Mouse (Mus musculus) heart, embryonic 13.5 days (tissue): ENCODE results near the gene Kcnk12. TPM values are rescaled to one million over a fixed set of nuclear protein-coding genes. Genes with fewer than 3 reads are reported as not detected.

ENCODE experiments used
- ATAC-seq: fragments of 200-750 bp; cut with Nextera tagmentation; 2 replicates; pipeline ENCODE4 v1.8.0; 2017; ENCODE audit warnings: moderate TSS enrichment; ENCODE audit not compliant: insufficient number of reproducible peaks, low FRiP score, low TSS enrichment; ENCODE audit errors: extremely low read depth
- H3K27ac ChIP-seq: fragments of 300-500 bp; sonication (generic); replicated peaks from 2 replicates; pipeline ENCODE4 v1.5.1; 2015; ENCODE audit warnings: moderate library complexity, mild to moderate bottlenecking, inconsistent platforms
- H3K27me3 ChIP-seq: fragments of 300-500 bp; sonication (generic); replicated peaks from 2 replicates; pipeline ENCODE4 v1.6.1; 2015; ENCODE audit warnings: mild to moderate bottlenecking, inconsistent platforms
- H3K36me3 ChIP-seq: fragments of 300-500 bp; sonication (generic); 2 replicates; pipeline ENCODE4 v1.6.1; 2015; ENCODE audit warnings: mild to moderate bottlenecking, inconsistent platforms
- H3K4me1 ChIP-seq: fragments of 300-500 bp; sonication (generic); 2 replicates; pipeline ENCODE4 v1.6.1; 2015; ENCODE audit warnings: inconsistent platforms
- H3K4me2 ChIP-seq: fragments of 300-500 bp; sonication (generic); 2 replicates; pipeline ENCODE4 v1.6.1; 2015; ENCODE audit warnings: inconsistent platforms, mild to moderate bottlenecking, moderate library complexity
- H3K4me3 ChIP-seq: fragments of 300-500 bp; sonication (generic); 2 replicates; pipeline ENCODE4 v1.5.1; 2015; ENCODE audit warnings: moderate library complexity, mild to moderate bottlenecking, inconsistent platforms
- H3K9ac ChIP-seq: fragments of 300-500 bp; sonication (generic); 2 replicates; pipeline ENCODE4 v1.6.1; 2015; ENCODE audit warnings: inconsistent platforms, mild to moderate bottlenecking, moderate library complexity
- H3K9me3 ChIP-seq: fragments of 300-500 bp; sonication (generic); 2 replicates; pipeline ENCODE4 v1.6.1; 2016; ENCODE audit warnings: inconsistent platforms
- WGBS: fragments of 180-500 bp; shearing (Covaris S2); methylation state at CpG from one replicate; pipeline ENCODE4 v1.1.7; 2015; ENCODE audit warnings: mixed read lengths; 5-methylcytosine and 5-hydroxymethylcytosine counted together
- polyA plus RNA-seq: library from polyadenylated mRNA; unstranded; fragments of >200 nt; fragmentation: Nextera tagmentation; extraction: Ambion mirVana; gene quantifications from 2 replicates; pipeline ENCODE4 v1.2.1, GENCODE M21; 2015

Gene Kcnk12
- polyA plus RNA-seq: not detected in 2 replicates

GRCm38 (mm10) chr17:87797688-87798291, at the start of gene Kcnk12:
Kcnk12 (minus strand) TSS chr17:87797994.
- H3K4me3 ChIP-seq: peak within 1 kb of the TSS; percentile 54
- no peak within 1 kb of the TSS for H3K27ac ChIP-seq
- ATAC-seq: no peak
- H3K4me2 ChIP-seq: peak within 1 kb of the TSS; percentile 84
- H3K9me3 ChIP-seq: no peaks in the 10 kb centered on the region
- under 1% methylated on average over 44 of the region's 46 CpGs for WGBS
- no peak within 1 kb of the TSS for H3K9ac ChIP-seq
- H3K4me1 ChIP-seq: peaks cover 22% of the 10 kb centered on the region
- no peaks in the 10 kb centered on the region for H3K36me3 ChIP-seq
- peaks cover 89% of the 10 kb centered on the region for H3K27me3 ChIP-seq

GRCm38 (mm10) chr17:87842156-87842555, 44.4 kb upstream of the Kcnk12 start:
- no peak overlapping the region for H3K9ac ChIP-seq
- H3K4me3 ChIP-seq: no peak overlapping the region
- H3K27me3 ChIP-seq: no peaks in the 10 kb centered on the region
- H3K9me3 ChIP-seq: no peaks in the 10 kb centered on the region
- no peaks in the 10 kb centered on the region for H3K4me1 ChIP-seq
- no peak overlapping the region for H3K4me2 ChIP-seq
- no peak overlapping the region for H3K27ac ChIP-seq
- 79% methylated on average over 5 of the region's 5 CpGs for WGBS
- H3K36me3 ChIP-seq: no peaks in the 10 kb centered on the region
- ATAC-seq: no peak

- Histone ChIP-seq H3K4me1 (no peaks in the 10 kb centered on the region), H3K4me2 (no peak overlapping the region), H3K9ac (no peak overlapping the region), H3K9me3 (no peaks in the 10 kb centered on the region), H3K27ac (no peak overlapping the region), H3K36me3 (no peaks in the 10 kb centered on the region), H3K4me3 (no peak overlapping the region), H3K27me3 (no peaks in the 10 kb centered on the region)
- WGBS: 53% methylated on average over 7 of the region's 7 CpGs
- no peak for ATAC-seq
These were observed 42.3 kb upstream of the Kcnk12 start for GRCm38 (mm10) chr17:87840079-87840478.

- H3K27ac ChIP-seq: no peak overlapping the region
- no peaks in the 10 kb centered on the region for H3K9me3 ChIP-seq
- no peak overlapping the region for H3K4me3 ChIP-seq
- WGBS: 35% methylated on average over 8 of the region's 8 CpGs
- H3K27me3 ChIP-seq: 0 out of 2 replicates have a peak, but pooled peaks cover 3% of the 10 kb centered on the region
- no peaks in the 10 kb centered on the region for H3K36me3 ChIP-seq
- peaks cover 1% of the 10 kb centered on the region; the same call in 1 of the 2 replicates for H3K4me1 ChIP-seq
- ATAC-seq: no peak
- H3K4me2 ChIP-seq: no peak overlapping the region
- H3K9ac ChIP-seq: no peak overlapping the region
These were observed 37.1 kb upstream of the Kcnk12 start for GRCm38 (mm10) chr17:87834850-87835249.

- H3K27ac ChIP-seq: no peak overlapping the region
- no peak for ATAC-seq
- H3K27me3 ChIP-seq: peaks cover 33% of the 10 kb centered on the region
- H3K9ac ChIP-seq: no peak overlapping the region
- peaks cover 10% of the 10 kb centered on the region for H3K4me1 ChIP-seq
- no peak overlapping the region for H3K4me3 ChIP-seq
- no peaks in the 10 kb centered on the region for H3K36me3 ChIP-seq
- 10% methylated on average over 12 of the region's 12 CpGs for WGBS
- no peaks in the 10 kb centered on the region for H3K9me3 ChIP-seq
- peak overlapping the region; percentile 54; the same call in 1 of the 2 replicates for H3K4me2 ChIP-seq
These were observed 29.1 kb upstream of the Kcnk12 start for GRCm38 (mm10) chr17:87826909-87827308.

GRCm38 (mm10) chr17:87826036-87826560, 28.3 kb upstream of the Kcnk12 start:
- Histone ChIP-seq H3K4me2 (peak overlapping the region; percentile 54), H3K4me1 (peaks cover 10% of the 10 kb centered on the region), H3K27me3 (peaks cover 33% of the 10 kb centered on the region), H3K27ac (no peak overlapping the region), H3K36me3 (no peaks in the 10 kb centered on the region), H3K9me3 (no peaks in the 10 kb centered on the region), H3K4me3 (peak overlapping the region; percentile 24; the same call in 1 of the 2 replicates), H3K9ac (0 out of 2 replicates have a peak overlapping the region, but pooled peaks have one; percentile 40)
- ATAC-seq: no peak
- 12% methylated on average over 23 of the region's 23 CpGs for WGBS

GRCm38 (mm10) chr17:87825454-87826008, 27.7 kb upstream of the Kcnk12 start:
- H3K9ac ChIP-seq: no peak overlapping the region
- peaks cover 10% of the 10 kb centered on the region for H3K4me1 ChIP-seq
- H3K4me3 ChIP-seq: no peak overlapping the region
- 29% methylated on average over 4 of the region's 5 CpGs for WGBS
- H3K27me3 ChIP-seq: peaks cover 33% of the 10 kb centered on the region
- no peaks in the 10 kb centered on the region for H3K9me3 ChIP-seq
- ATAC-seq: no peak
- H3K36me3 ChIP-seq: no peaks in the 10 kb centered on the region
- no peak overlapping the region for H3K27ac ChIP-seq
- H3K4me2 ChIP-seq: peak overlapping the region; percentile 54; the same call in 1 of the 2 replicates

- peaks cover 8% of the 10 kb centered on the region for H3K9me3 ChIP-seq
- H3K27ac ChIP-seq: no peak overlapping the region
- ATAC-seq: no peak
- H3K4me2 ChIP-seq: no peak overlapping the region
- WGBS: 70% methylated on average over 3 of the region's 3 CpGs
- H3K27me3 ChIP-seq: peaks cover 29% of the 10 kb centered on the region
- H3K9ac ChIP-seq: no peak overlapping the region
- H3K4me1 ChIP-seq: no peaks in the 10 kb centered on the region; the same call in 1 of the 2 replicates
- no peak overlapping the region for H3K4me3 ChIP-seq
- H3K36me3 ChIP-seq: no peaks in the 10 kb centered on the region
These were observed 25.2 kb upstream of the Kcnk12 start for GRCm38 (mm10) chr17:87823031-87823430.

GRCm38 (mm10) chr17:87809556-87809955, 11.8 kb upstream of the Kcnk12 start:
- no peak overlapping the region for H3K27ac ChIP-seq
- 79% methylated on average over 2 of the region's 2 CpGs for WGBS
- H3K4me3 ChIP-seq: no peak overlapping the region
- no peaks in the 10 kb centered on the region for H3K36me3 ChIP-seq
- no peak for ATAC-seq
- no peaks in the 10 kb centered on the region for H3K4me1 ChIP-seq
- H3K9ac ChIP-seq: no peak overlapping the region
- no peaks in the 10 kb centered on the region for H3K27me3 ChIP-seq
- H3K4me2 ChIP-seq: no peak overlapping the region
- H3K9me3 ChIP-seq: no peaks in the 10 kb centered on the region

GRCm38 (mm10) chr17:87799948-87800340, 2.1 kb upstream of the Kcnk12 start:
- H3K9me3 ChIP-seq: no peaks in the 10 kb centered on the region
- peaks cover 22% of the 10 kb centered on the region for H3K4me1 ChIP-seq
- H3K9ac ChIP-seq: no peak overlapping the region
- ATAC-seq: no peak
- H3K4me3 ChIP-seq: no peak overlapping the region
- peaks cover 71% of the 10 kb centered on the region for H3K27me3 ChIP-seq
- H3K4me2 ChIP-seq: no peak overlapping the region
- WGBS: 78% methylated on average over 3 of the region's 3 CpGs
- no peak overlapping the region for H3K27ac ChIP-seq
- no peaks in the 10 kb centered on the region for H3K36me3 ChIP-seq

GRCm38 (mm10) chr17:87799212-87799947, 1.6 kb upstream of the Kcnk12 start:
- H3K27me3 ChIP-seq: peaks cover 77% of the 10 kb centered on the region
- H3K9me3 ChIP-seq: no peaks in the 10 kb centered on the region
- whole genome bisulfite sequencing: 52% methylated on average over 13 of the region's 13 CpGs
- ATAC-seq: no peak
- no peak overlapping the region for H3K9ac ChIP-seq
- no peak overlapping the region for H3K4me3 ChIP-seq
- H3K27ac ChIP-seq: no peak overlapping the region
- H3K4me1 ChIP-seq: peaks cover 22% of the 10 kb centered on the region
- no peaks in the 10 kb centered on the region for H3K36me3 ChIP-seq
- H3K4me2 ChIP-seq: no peak overlapping the region
